Mouse (Mus musculus): ENCODE data around the gene Rtl10.

- TF ChIP-seq CTCF (IDR thresholded peaks at IDR 0.05; ENCODE audit: low read depth, low read length) (no peak), POLR2A (IDR thresholded peaks at IDR 0.05; ENCODE audit: extremely low read depth, insufficient read depth, low read length) (no peak)
Measured at GRCm38 (mm10) chr16:18449005-18449404, 49.7 kb upstream of the Rtl10 start.

All from liver, adult 2 months (tissue).